Mouse (Mus musculus): ENCODE measurements around the gene Zfp3. TPM values are rescaled to one million over a fixed set of nuclear protein-coding genes. Genes with fewer than 3 reads are reported as not detected.
"Not testable (repeated sequence)": the region's sequence is repeated elsewhere in the genome, so short reads cannot be mapped to it uniquely, and the experiment has no call there.

Gene Zfp3
- total and polyA plus RNA-seq, 2 experiments from 2014 or later, result 4.9 to 10.8 TPM

GRCm38 (mm10) chr11:70776830-70777571 lies 13.0 kb downstream of the Zfp3 start:
- 27% methylated on average over 17 of the region's 17 CpGs for WGBS
- Histone ChIP-seq H3K9ac (replicated peaks; ENCODE audit: low read depth, low read length) (no peak overlapping the region), H3K27me3 (ENCODE audit: control insufficient read depth, insufficient read depth, low read length) (no peaks in the 10 kb centered on the region), H3K4me1 (ENCODE audit: control insufficient read depth, insufficient read depth) (peaks cover 3% of the 10 kb centered on the region; the same call in 1 of the 2 replicates), H3K9me3 (replicated peaks; ENCODE audit: control insufficient read depth, low read length) (no peaks in the 10 kb centered on the region), H3K4me3 (ENCODE audit: low read depth, low read length) (no peak overlapping the region), H3K36me3 (replicated peaks; ENCODE audit: control insufficient read depth, insufficient read depth, low read length) (peaks cover 10% of the 10 kb centered on the region), H3K27ac (ENCODE audit: low read depth) (no peak overlapping the region), H3K4me2 (ENCODE audit: low read depth, low read length) (no peak overlapping the region)
- DNase-seq (ENCODE audit: low spot score), result peak; percentile 82
- peak; percentile 87 for ATAC-seq (ENCODE audit: insufficient read depth, low read depth)
- TF ChIP-seq EP300 (IDR thresholded peaks at IDR 0.05; ENCODE audit: low read depth), result no peak
- peak; percentile 87 for TF ChIP-seq CTCF (IDR thresholded peaks at IDR 0.05; ENCODE audit: low read depth)

GRCm38 (mm10) chr11:70777634-70778033 lies 13.6 kb downstream of the Zfp3 start:
- TF ChIP-seq EP300 (IDR thresholded peaks at IDR 0.05; ENCODE audit: low read depth), result no peak
- no peak for TF ChIP-seq CTCF (IDR thresholded peaks at IDR 0.05; ENCODE audit: low read depth)
- 55% methylated on average over 6 of the region's 6 CpGs for WGBS
- H3K4me1 ChIP-seq (ENCODE audit: control insufficient read depth, insufficient read depth), result peaks cover 3% of the 10 kb centered on the region; the same call in 1 of the 2 replicates
- ATAC-seq (ENCODE audit: insufficient read depth, low read depth) (no peak), DNase-seq (ENCODE audit: low spot score) (no peak)
- H3K27ac ChIP-seq (ENCODE audit: low read depth), result no peak overlapping the region
- H3K4me2 ChIP-seq (ENCODE audit: low read depth, low read length), result no peak overlapping the region
- peaks cover 4% of the 10 kb centered on the region for H3K36me3 ChIP-seq (replicated peaks; ENCODE audit: control insufficient read depth, insufficient read depth, low read length)
- no peak overlapping the region for H3K4me3 ChIP-seq (ENCODE audit: low read depth, low read length)
- H3K27me3 ChIP-seq (ENCODE audit: control insufficient read depth, insufficient read depth, low read length), result no peaks in the 10 kb centered on the region
- H3K9ac ChIP-seq (replicated peaks; ENCODE audit: low read depth, low read length), result no peak overlapping the region
- no peaks in the 10 kb centered on the region for H3K9me3 ChIP-seq (replicated peaks; ENCODE audit: control insufficient read depth, low read length)

GRCm38 (mm10) chr11:70778058-70778457 lies 14.0 kb downstream of the Zfp3 start:
- H3K9ac ChIP-seq (replicated peaks; ENCODE audit: low read depth, low read length); H3K4me1 ChIP-seq (ENCODE audit: control insufficient read depth, insufficient read depth); H3K4me3 ChIP-seq (ENCODE audit: low read depth, low read length); H3K27me3 ChIP-seq (ENCODE audit: control insufficient read depth, insufficient read depth, low read length); H3K27ac ChIP-seq (ENCODE audit: low read depth); H3K4me2 ChIP-seq (ENCODE audit: low read depth, low read length); H3K9me3 ChIP-seq (replicated peaks; ENCODE audit: control insufficient read depth, low read length); H3K36me3 ChIP-seq (replicated peaks; ENCODE audit: control insufficient read depth, insufficient read depth, low read length): not testable (repeated sequence)
- WGBS, result 34% methylated on average over 6 of the region's 6 CpGs
- DNase-seq (ENCODE audit: low spot score) (peak; percentile 32), ATAC-seq (ENCODE audit: insufficient read depth, low read depth) (peak; percentile 40; the same call in 1 of the 2 replicates)
- TF ChIP-seq CTCF (IDR thresholded peaks at IDR 0.05; ENCODE audit: low read depth), result peak; percentile 60

GRCm38 (mm10) chr11:70785908-70786307 lies 21.9 kb downstream of the Zfp3 start:
- DNase-seq (ENCODE audit: low spot score) (no peak), ATAC-seq (ENCODE audit: insufficient read depth, low read depth) (no peak)
- WGBS, result 35% methylated on average over 2 of the region's 2 CpGs
- Histone ChIP-seq H3K4me3 (ENCODE audit: low read depth, low read length) (no peak overlapping the region), H3K4me2 (ENCODE audit: low read depth, low read length) (no peak overlapping the region), H3K9me3 (replicated peaks; ENCODE audit: control insufficient read depth, low read length) (no peaks in the 10 kb centered on the region), H3K4me1 (ENCODE audit: control insufficient read depth, insufficient read depth) (0 out of 2 replicates have a peak, but pooled peaks cover 5% of the 10 kb centered on the region), H3K9ac (replicated peaks; ENCODE audit: low read depth, low read length) (no peak overlapping the region), H3K36me3 (replicated peaks; ENCODE audit: control insufficient read depth, insufficient read depth, low read length) (no peaks in the 10 kb centered on the region), H3K27me3 (ENCODE audit: control insufficient read depth, insufficient read depth, low read length) (no peaks in the 10 kb centered on the region), H3K27ac (ENCODE audit: low read depth) (no peak overlapping the region)
- TF ChIP-seq CTCF (IDR thresholded peaks at IDR 0.05; ENCODE audit: low read depth) (no peak), EP300 (IDR thresholded peaks at IDR 0.05; ENCODE audit: low read depth) (no peak)

- H3K9ac ChIP-seq (replicated peaks; ENCODE audit: low read depth, low read length), result no peak overlapping the region
- DNase-seq (ENCODE audit: low spot score) (no peak), ATAC-seq (ENCODE audit: insufficient read depth, low read depth) (no peak)
- TF ChIP-seq CTCF (IDR thresholded peaks at IDR 0.05; ENCODE audit: low read depth) (no peak), EP300 (IDR thresholded peaks at IDR 0.05; ENCODE audit: low read depth) (no peak)
- H3K36me3 ChIP-seq (replicated peaks; ENCODE audit: control insufficient read depth, insufficient read depth, low read length), result no peaks in the 10 kb centered on the region
- 68% methylated on average over 11 of the region's 11 CpGs for WGBS
- H3K27ac ChIP-seq (ENCODE audit: low read depth), result no peak overlapping the region
- no peak overlapping the region for H3K4me3 ChIP-seq (ENCODE audit: low read depth, low read length)
- no peaks in the 10 kb centered on the region for H3K9me3 ChIP-seq (replicated peaks; ENCODE audit: control insufficient read depth, low read length)
- no peaks in the 10 kb centered on the region for H3K27me3 ChIP-seq (ENCODE audit: control insufficient read depth, insufficient read depth, low read length)
- 0 out of 2 replicates have a peak, but pooled peaks cover 5% of the 10 kb centered on the region for H3K4me1 ChIP-seq (ENCODE audit: control insufficient read depth, insufficient read depth)
- H3K4me2 ChIP-seq (ENCODE audit: low read depth, low read length), result no peak overlapping the region
These were observed 23.0 kb downstream of the Zfp3 start for GRCm38 (mm10) chr11:70787052-70787451.
